Mouse (Mus musculus) testis, adult 2 months (tissue): Measurements from ENCODE around the gene Cldn7.

Source experiments
- CTCF ChIP-seq: fragments of 200-500 bp; IDR thresholded peaks from 2 replicates; pipeline ENCODE4 v1.5.1; 2012; ENCODE audit warnings: low read depth, mild to moderate bottlenecking, inconsistent platforms, low read length, moderate library complexity; ENCODE audit not compliant: control insufficient read depth, insufficient read depth, insufficient replicate concordance
- POLR2A ChIP-seq: fragments of 200-500 bp; IDR thresholded peaks from 2 replicates; pipeline ENCODE4 v1.6.1; 2012; ENCODE audit warnings: low read depth, mild to moderate bottlenecking, inconsistent platforms, low read length, moderate library complexity; ENCODE audit not compliant: control insufficient read depth

- TF ChIP-seq CTCF (no peak), POLR2A (no peak)
These were observed 41.8 kb upstream of the Cldn7 start for GRCm38 (mm10) chr11:69922796-69923195.
